Comparison of ENCODE assay signal across 18 mouse cellular contexts in genomic region chr11:104582630-104583364, GRCm38 (mm10). TPM values are rescaled to one million over a fixed set of nuclear protein-coding genes. Genes with fewer than 3 reads are reported as not detected.
DNase-seq lines count a peak whose midpoint lies in the region; ATAC-seq lines count a peak whose summit lies in the region.
"Had no signal": no experiment of that assay in that cellular context is flagged by ENCODE, and none has a peak within 500 bp of the region (broad histone marks: within the 10 kb centered on the region; RNA-seq: fewer than 3 reads in every experiment).

No protein-coding gene starts in this region.

- H3K9me3 ChIP-seq in heart, embryonic 15.5 days (replicated peaks): no peaks in the 10 kb centered on the region
- no peaks in the 10 kb centered on the region for H3K9me3 ChIP-seq in kidney, embryonic 16.5 days (ENCODE audit: low read length)
- H3K9me3 ChIP-seq: embryonic facial prominence, embryonic 12.5 days; midbrain, embryonic 12.5 days; neural tube, embryonic 12.5 days had no signal

- H3K4me2 ChIP-seq in heart, embryonic 15.5 days: peak overlapping the region; percentile 50; the same call in 1 of the 2 replicates
- H3K4me2 ChIP-seq in kidney, embryonic 16.5 days (replicated peaks; ENCODE audit: low read depth, low read length): no peak overlapping the region
- H3K4me2 ChIP-seq: embryonic facial prominence, embryonic 12.5 days; liver, embryonic 11.5 days; midbrain, embryonic 12.5 days; neural tube, embryonic 12.5 days had no signal

- WGBS in heart, embryonic 15.5 days: 54% methylated on average over 13 of the region's 13 CpGs
- WGBS in kidney, embryonic 16.5 days: 66% methylated on average over 13 of the region's 13 CpGs

- intact Hi-C loops in heart, postnatal 36 days (cut with DNase I): no loop called here

- H3K27me3 ChIP-seq in heart, embryonic 15.5 days: no peaks in the 10 kb centered on the region
- no peaks in the 10 kb centered on the region for H3K27me3 ChIP-seq in kidney, embryonic 16.5 days (ENCODE audit: insufficient read depth, low read length)
- H3K27me3 ChIP-seq: midbrain, embryonic 12.5 days; neural tube, embryonic 12.5 days had no signal

- H3K27ac ChIP-seq in heart, embryonic 15.5 days: peak overlapping the region; percentile 67; the same call in 1 of the 2 replicates
- H3K27ac ChIP-seq in kidney, embryonic 16.5 days (ENCODE audit: low read length): no peak overlapping the region
- H3K27ac ChIP-seq: embryonic facial prominence, embryonic 12.5 days; midbrain, embryonic 12.5 days; neural tube, embryonic 12.5 days had no signal

- no peak for DNase-seq in heart, postnatal 36 days
- DNase-seq in B cell, adult 2 months: peak; percentile 67 to 70
- DNase-seq in T-cell, adult 2 months (ENCODE audit: low spot score): peak; percentile 33
- no peak for DNase-seq in ovary, postnatal 10 days (ENCODE audit: low spot score)
- no peak for DNase-seq in left cerebral cortex, adult 9 months (ENCODE audit: low spot score in 2 of 2)
- DNase-seq: adrenal gland, adult 8-10 months; cerebellum, postnatal 36 days; gastrocnemius, postnatal 36 days; lung, postnatal 14 days; thymus, postnatal 25 days had no signal

- H3K4me1 ChIP-seq in heart, embryonic 15.5 days (replicated peaks): peaks cover 44% of the 10 kb centered on the region
- peaks cover 4% of the 10 kb centered on the region; the same call in 1 of the 2 replicates for H3K4me1 ChIP-seq in kidney, embryonic 16.5 days (ENCODE audit: insufficient read depth, low read length)

- ATAC-seq in heart, embryonic 15.5 days (replicated peaks; ENCODE audit: insufficient number of reproducible peaks, insufficient read depth, low FRiP score, low read depth): no peak
- ATAC-seq in megakaryocyte progenitor cell, adult 5-6 weeks (replicated peaks; ENCODE audit: poor library complexity): peak; percentile 54
- no peak for ATAC-seq in kidney, embryonic 16.5 days (ENCODE audit: low FRiP score, low TSS enrichment)
- ATAC-seq: hindbrain, embryonic 16.5 days had no signal

- peaks cover 28% of the 10 kb centered on the region; the same call in 1 of the 2 replicates for H3K36me3 ChIP-seq in heart, embryonic 15.5 days
- no peaks in the 10 kb centered on the region for H3K36me3 ChIP-seq in kidney, embryonic 16.5 days (ENCODE audit: insufficient read depth, low read length)
- H3K36me3 ChIP-seq: embryonic facial prominence, embryonic 12.5 days; midbrain, embryonic 12.5 days; neural tube, embryonic 12.5 days had no signal

- no peak overlapping the region for H3K4me3 ChIP-seq in heart, embryonic 15.5 days
- no peak overlapping the region for H3K4me3 ChIP-seq in kidney, embryonic 16.5 days (ENCODE audit: low read length)
- H3K4me3 ChIP-seq: embryonic facial prominence, embryonic 12.5 days; midbrain, embryonic 12.5 days; neural tube, embryonic 12.5 days had no signal

- no peak overlapping the region for H3K9ac ChIP-seq in heart, embryonic 15.5 days
- H3K9ac ChIP-seq in kidney, embryonic 16.5 days (replicated peaks; ENCODE audit: low read length): no peak overlapping the region
- H3K9ac ChIP-seq: embryonic facial prominence, embryonic 12.5 days; midbrain, embryonic 12.5 days; neural tube, embryonic 12.5 days had no signal

RNA-seq across cellular contexts. Expression of gene Itgb3, which starts 25.0 kb away (rescaled TPM):
- 3.7 and 5.4 TPM in 2 replicates for polyA plus RNA-seq in heart, embryonic 15.5 days (2015; fragmentation: Nextera tagmentation; extraction: Ambion mirVana)
- total RNA-seq in heart, postnatal 36 days (2021): 1 to 10 TPM; 3.0 to 3.3 TPM
- 2.0 and 2.2 TPM in 2 replicates for total RNA-seq in megakaryocyte progenitor cell, adult 5-6 weeks (2015)
- 4.0 and 5.3 TPM in 2 replicates for total RNA-seq in megakaryocyte progenitor cell, adult 5-6 weeks (2017)
- polyA plus RNA-seq in kidney, embryonic 16.5 days (2015; fragmentation: Nextera tagmentation; extraction: Ambion mirVana): 2.2 and 3.1 TPM in 2 replicates

RNA-seq across cellular contexts. Expression of gene Myl4, which starts 32.3 kb away (rescaled TPM):
- polyA plus RNA-seq in heart, embryonic 15.5 days (2015; fragmentation: Nextera tagmentation; extraction: Ambion mirVana): 1,694 and 1,744 TPM in 2 replicates
- total RNA-seq in heart, postnatal 36 days (2021): 100 to 1,000 TPM; 628 to 806 TPM
- total RNA-seq in megakaryocyte progenitor cell, adult 5-6 weeks (2015): 2.2 and 3.2 TPM in 2 replicates
- 1.8 and 4.9 TPM in 2 replicates for total RNA-seq in megakaryocyte progenitor cell, adult 5-6 weeks (2017)
- 7.1 and 11.6 TPM in 2 replicates for polyA plus RNA-seq in kidney, embryonic 16.5 days (2015; fragmentation: Nextera tagmentation; extraction: Ambion mirVana)

RNA-seq across cellular contexts. Expression of gene Cdc27, which starts 32.4 kb away (rescaled TPM):
- polyA plus RNA-seq in heart, embryonic 15.5 days (2015; fragmentation: Nextera tagmentation; extraction: Ambion mirVana): 25.7 and 28.8 TPM in 2 replicates
- total RNA-seq in heart, postnatal 36 days (2021): 10 to 100 TPM; 27.2 to 31.1 TPM
- total RNA-seq in megakaryocyte progenitor cell, adult 5-6 weeks (2015): 72.1 and 80.0 TPM in 2 replicates
- 48.6 and 58.0 TPM in 2 replicates for total RNA-seq in megakaryocyte progenitor cell, adult 5-6 weeks (2017)
- 34.7 and 37.1 TPM in 2 replicates for polyA plus RNA-seq in kidney, embryonic 16.5 days (2015; fragmentation: Nextera tagmentation; extraction: Ambion mirVana)

Comparison
In these comparisons a context has a peak if more than half of its experiments do, and no peak if none do; other contexts are left out.
1. DNase-seq: peak in B cell, adult 2 months (2 of 2) and T-cell, adult 2 months (single experiment); none in heart, postnatal 36 days (0 of 2), ovary, postnatal 10 days (single experiment) and left cerebral cortex, adult 9 months (0 of 2).
2. RNA of gene Myl4, which starts 32.3 kb away (total RNA-seq): 628 to 806 TPM in heart, postnatal 36 days; 1.8 to 4.9 TPM in megakaryocyte progenitor cell, adult 5-6 weeks; every median in the first group is over 100 times any median in the second.